In genomic region chr13:103683169-103683568, GRCm38 (mm10) we compare ENCODE assay signal across 20 mouse cellular contexts.
DNase-seq lines count a peak whose midpoint lies in the region; ATAC-seq and TF ChIP-seq lines count a peak whose summit lies in the region.
"Had no signal": no experiment of that assay in that cellular context is flagged by ENCODE, and none has a peak within 500 bp of the region (broad histone marks: within the 10 kb centered on the region; RNA-seq: fewer than 3 reads in every experiment).

No protein-coding gene starts in this region.

- no peak overlapping the region for H3K27ac ChIP-seq in midbrain, postnatal 0 days (ENCODE audit: low read depth, low read length)
- H3K27ac ChIP-seq: embryonic facial prominence, embryonic 13.5 days; forebrain, embryonic 12.5 days; heart, embryonic 13.5 days; hindbrain, embryonic 13.5 days had no signal

- H3K4me2 ChIP-seq in midbrain, postnatal 0 days (ENCODE audit: low read depth, low read length, poor library complexity, severe bottlenecking), result no peak overlapping the region
- H3K4me2 ChIP-seq: embryonic facial prominence, embryonic 13.5 days; forebrain, embryonic 12.5 days; heart, embryonic 13.5 days; hindbrain, embryonic 13.5 days had no signal

- peak; percentile 47; the same call in 1 of the 2 replicates for ATAC-seq in midbrain, postnatal 0 days (ENCODE audit: low FRiP score)
- ATAC-seq: activated CD4-positive, CD25-positive, alpha-beta regulatory T cell, adult 4 months; forebrain, embryonic 16.5 days; Patski had no signal

- intact Hi-C loops in left cerebral cortex, postnatal 25 days (cut with DNase I), result no loop called here
- intact Hi-C loops in left cerebral cortex, postnatal 36 days (cut with DNase I), result no loop called here

- H3K36me3 ChIP-seq in midbrain, postnatal 0 days (ENCODE audit: insufficient read depth, low read length), result no peaks in the 10 kb centered on the region
- H3K36me3 ChIP-seq: embryonic facial prominence, embryonic 13.5 days; forebrain, embryonic 12.5 days; heart, embryonic 13.5 days; hindbrain, embryonic 13.5 days had no signal

- no peaks in the 10 kb centered on the region for H3K4me1 ChIP-seq in midbrain, postnatal 0 days (ENCODE audit: insufficient read depth, low read length)
- H3K4me1 ChIP-seq: embryonic facial prominence, embryonic 13.5 days; forebrain, embryonic 12.5 days; heart, embryonic 13.5 days; hindbrain, embryonic 13.5 days had no signal

- DNase-seq in layer of hippocampus, adult 11-12 months (ENCODE audit: low spot score), result peak; percentile 14
- no peak for DNase-seq in layer of hippocampus, postnatal 25 days (ENCODE audit: extremely low spot score in 1 of 2, low spot score in 1 of 2)
- DNase-seq in left cerebral cortex, postnatal 25 days (ENCODE audit: low spot score in 2 of 2), result peak; percentile 13 to 22
- no peak for DNase-seq in left cerebral cortex, postnatal 36 days (ENCODE audit: low spot score in 2 of 2)
- peak; percentile 10 for DNase-seq in right cerebral cortex, adult 18-20 months
- DNase-seq in right cerebral cortex, postnatal 10 days (ENCODE audit: low spot score in 2 of 2), result no peak
- DNase-seq in midbrain, postnatal 0 days (ENCODE audit: low spot score), result no peak
- DNase-seq: adrenal gland, postnatal 14 days; cerebellum, adult 18-20 months; cerebellum, adult 9-11 months; cerebellum, postnatal 36 days; gastrocnemius, postnatal 14 days had no signal

- no peaks in the 10 kb centered on the region for H3K9me3 ChIP-seq in midbrain, postnatal 0 days (ENCODE audit: low read length)
- H3K9me3 ChIP-seq: embryonic facial prominence, embryonic 13.5 days; forebrain, embryonic 12.5 days; heart, embryonic 13.5 days; hindbrain, embryonic 13.5 days had no signal

- no peaks in the 10 kb centered on the region for H3K27me3 ChIP-seq in midbrain, postnatal 0 days (ENCODE audit: insufficient read depth, low read length)
- H3K27me3 ChIP-seq: CH12.LX; embryonic facial prominence, embryonic 13.5 days; forebrain, embryonic 12.5 days; heart, embryonic 13.5 days; hindbrain, embryonic 13.5 days; Patski had no signal

- H3K9ac ChIP-seq in midbrain, postnatal 0 days (replicated peaks; ENCODE audit: low read length, poor library complexity, severe bottlenecking), result no peak overlapping the region
- H3K9ac ChIP-seq: embryonic facial prominence, embryonic 13.5 days; forebrain, embryonic 12.5 days; heart, embryonic 13.5 days; hindbrain, embryonic 13.5 days had no signal

- WGBS in midbrain, postnatal 0 days, result 46% methylated on average over 9 of the region's 9 CpGs

- H3K4me3 ChIP-seq in midbrain, postnatal 0 days (ENCODE audit: low read depth, low read length), result no peak overlapping the region
- H3K4me3 ChIP-seq: embryonic facial prominence, embryonic 13.5 days; forebrain, embryonic 12.5 days; heart, embryonic 13.5 days; hindbrain, embryonic 13.5 days had no signal

- no peak for TF ChIP-seq CTCF in midbrain, postnatal 0 days (IDR thresholded peaks at IDR 0.05)

Comparison
In these comparisons a context has a peak if more than half of its experiments do, and no peak if none do; other contexts are left out.
1. DNase-seq: peak in layer of hippocampus, adult 11-12 months (single experiment), left cerebral cortex, postnatal 25 days (2 of 2) and right cerebral cortex, adult 18-20 months (single experiment); none in layer of hippocampus, postnatal 25 days (0 of 2), left cerebral cortex, postnatal 36 days (0 of 2), right cerebral cortex, postnatal 10 days (0 of 2) and midbrain, postnatal 0 days (single experiment).